Mouse (Mus musculus): ENCODE results near the gene Clec18a. TPM values are rescaled to one million over a fixed set of nuclear protein-coding genes. Genes with fewer than 3 reads are reported as not detected.

Clec18a gene
- not detected for total RNA-seq (2023)

GRCm38 (mm10) chr8:111092326-111092725, at the start of gene Clec18a:
Gene Clec18a, minus strand, starts transcription at chr8:111092426.

GRCm38 (mm10) chr8:111093865-111094718, 1.9 kb upstream of the Clec18a start, which contains the start of gene Pdpr:
Gene Pdpr, plus strand, starts transcription at chr8:111094630.

GRCm38 (mm10) chr8:111056158-111056663, 36.0 kb downstream of the Clec18a start, which contains the start of gene Exosc6:
Gene Exosc6, plus strand, starts transcription at chr8:111056339.

GRCm38 (mm10) chr8:111032916-111033315, 59.3 kb downstream of the Clec18a start, which contains the start of gene Aars:
Gene Aars, plus strand, starts transcription at chr8:111033144.

GRCm38 (mm10) chr8:111031572-111031971, 60.7 kb downstream of the Clec18a start, which contains the start of gene Ddx19b:
Gene Ddx19b, minus strand, starts transcription at chr8:111031751.

Other genes with a start within 250 kb of the Clec18a start
- 10 to 100 TPM; 37.8 to 55.2 TPM for gene Cog4, start 245.8 kb downstream of the Clec18a start, total RNA-seq (2023)
- 10 to 100 TPM; 79.1 to 85.2 TPM for gene Sf3b3, start 245.6 kb downstream of the Clec18a start, total RNA-seq (2023)
- 1 to 10 TPM; 6.4 to 7.0 TPM for gene Fuk, start 189.9 kb downstream of the Clec18a start, total RNA-seq (2023)
- gene St3gal2, start 172.5 kb downstream of the Clec18a start, total RNA-seq (2023) = 10 to 100 TPM; 31.1 to 34.4 TPM
- gene Ddx19a, start 94.6 kb downstream of the Clec18a start, total RNA-seq (2023) = 10 to 100 TPM; 45.1 to 45.9 TPM
- 1 to 10 TPM; 8.2 to 8.6 TPM for gene Ddx19b, start 60.7 kb downstream of the Clec18a start, total RNA-seq (2023)
- gene Aars, start 59.3 kb downstream of the Clec18a start, total RNA-seq (2023) = 10 to 100 TPM; 20.8 to 23.0 TPM
- 1 to 10 TPM; 2.7 to 3.9 TPM for gene Exosc6, start 36.1 kb downstream of the Clec18a start, total RNA-seq (2023)
- 10 to 100 TPM; 18.9 to 20.1 TPM for gene Pdpr, start 2.2 kb upstream of the Clec18a start, total RNA-seq (2023)
- gene Glg1, start 166.8 kb upstream of the Clec18a start, total RNA-seq (2023) = 10 to 100 TPM; 88.6 to 89.0 TPM
- 10 to 100 TPM; 33.2 to 34.4 TPM for gene Rfwd3, start 207.8 kb upstream of the Clec18a start, total RNA-seq (2023)
- gene Mlkl, start 245.8 kb upstream of the Clec18a start, total RNA-seq (2023) = 10 to 100 TPM; 10.4 to 14.0 TPM

Measured in monocyte, adult 59 days (primary cell).